Mouse (Mus musculus): Measurements from ENCODE around the gene Olfml3. TPM values are rescaled to one million over a fixed set of nuclear protein-coding genes. Genes with fewer than 3 reads are reported as not detected.

Olfml3 gene
- polyA plus RNA-seq, 1 experiment from 2014 or later: 33.8 TPM

- no peak overlapping the region for H3K27ac ChIP-seq
- peaks cover 34% of the 10 kb centered on the region for H3K36me3 ChIP-seq
- ATAC-seq (ENCODE audit: insufficient number of reproducible peaks, insufficient read depth, low FRiP score, low TSS enrichment, low read depth): no peak
- H3K4me1 ChIP-seq (replicated peaks): 0 out of 2 replicates have a peak, but pooled peaks cover 4% of the 10 kb centered on the region
- no peak overlapping the region for H3K4me2 ChIP-seq
- no peaks in the 10 kb centered on the region for H3K27me3 ChIP-seq
- no peak overlapping the region for H3K9ac ChIP-seq (replicated peaks)
- WGBS: 86% methylated on average over 9 of the region's 9 CpGs
- no peak overlapping the region for H3K4me3 ChIP-seq (replicated peaks)
- H3K9me3 ChIP-seq: no peaks in the 10 kb centered on the region
Observed at GRCm38 (mm10) chr3:103771531-103772130, 33.8 kb upstream of the Olfml3 start.

GRCm38 (mm10) chr3:103766789-103767188 is 29.0 kb upstream of the Olfml3 start:
- Histone ChIP-seq H3K4me2 (no peak overlapping the region), H3K27ac (no peak overlapping the region), H3K9me3 (no peaks in the 10 kb centered on the region), H3K9ac (replicated peaks) (no peak overlapping the region), H3K4me1 (replicated peaks) (no peaks in the 10 kb centered on the region), H3K4me3 (replicated peaks) (no peak overlapping the region), H3K36me3 (peaks cover 48% of the 10 kb centered on the region), H3K27me3 (no peaks in the 10 kb centered on the region)
- WGBS: 83% methylated on average over 3 of the region's 3 CpGs
- no peak for ATAC-seq (ENCODE audit: insufficient number of reproducible peaks, insufficient read depth, low FRiP score, low TSS enrichment, low read depth)

GRCm38 (mm10) chr3:103759261-103759970 is 21.6 kb upstream of the Olfml3 start:
- Histone ChIP-seq H3K4me3 (replicated peaks) (no peak overlapping the region), H3K9ac (replicated peaks) (no peak overlapping the region), H3K27ac (no peak overlapping the region), H3K27me3 (no peaks in the 10 kb centered on the region), H3K9me3 (no peaks in the 10 kb centered on the region), H3K36me3 (peaks cover 81% of the 10 kb centered on the region), H3K4me2 (no peak overlapping the region), H3K4me1 (replicated peaks) (no peaks in the 10 kb centered on the region)
- WGBS: 83% methylated on average over 5 of the region's 5 CpGs
- ATAC-seq (ENCODE audit: insufficient number of reproducible peaks, insufficient read depth, low FRiP score, low TSS enrichment, low read depth): no peak

GRCm38 (mm10) chr3:103758456-103758855 is 20.7 kb upstream of the Olfml3 start:
- 77% methylated on average over 7 of the region's 7 CpGs for WGBS
- Histone ChIP-seq H3K4me3 (replicated peaks) (no peak overlapping the region), H3K4me1 (replicated peaks) (no peaks in the 10 kb centered on the region), H3K36me3 (peaks cover 80% of the 10 kb centered on the region), H3K9ac (replicated peaks) (no peak overlapping the region), H3K4me2 (no peak overlapping the region), H3K27ac (no peak overlapping the region), H3K9me3 (no peaks in the 10 kb centered on the region), H3K27me3 (no peaks in the 10 kb centered on the region)
- no peak for ATAC-seq (ENCODE audit: insufficient number of reproducible peaks, insufficient read depth, low FRiP score, low TSS enrichment, low read depth)

GRCm38 (mm10) chr3:103756920-103757319 is 19.1 kb upstream of the Olfml3 start:
- Histone ChIP-seq H3K4me1 (replicated peaks) (no peaks in the 10 kb centered on the region), H3K4me2 (no peak overlapping the region), H3K27ac (no peak overlapping the region), H3K27me3 (no peaks in the 10 kb centered on the region), H3K36me3 (peaks cover 80% of the 10 kb centered on the region), H3K9me3 (no peaks in the 10 kb centered on the region), H3K9ac (replicated peaks) (no peak overlapping the region), H3K4me3 (replicated peaks) (no peak overlapping the region)
- ATAC-seq (ENCODE audit: insufficient number of reproducible peaks, insufficient read depth, low FRiP score, low TSS enrichment, low read depth): no peak
- 94% methylated on average over 2 of the region's 2 CpGs for WGBS

GRCm38 (mm10) chr3:103755351-103755750 is 17.6 kb upstream of the Olfml3 start:
- no peak for ATAC-seq (ENCODE audit: insufficient number of reproducible peaks, insufficient read depth, low FRiP score, low TSS enrichment, low read depth)
- H3K36me3 ChIP-seq: peaks cover 80% of the 10 kb centered on the region
- no peak overlapping the region for H3K4me2 ChIP-seq
- WGBS: 77% methylated on average over 3 of the region's 3 CpGs
- no peaks in the 10 kb centered on the region for H3K4me1 ChIP-seq (replicated peaks)
- no peak overlapping the region for H3K9ac ChIP-seq (replicated peaks)
- H3K27me3 ChIP-seq: no peaks in the 10 kb centered on the region
- no peak overlapping the region for H3K4me3 ChIP-seq (replicated peaks)
- H3K9me3 ChIP-seq: no peaks in the 10 kb centered on the region
- H3K27ac ChIP-seq: no peak overlapping the region

GRCm38 (mm10) chr3:103751558-103751957 is 13.8 kb upstream of the Olfml3 start:
- H3K4me2 ChIP-seq: no peak overlapping the region
- ATAC-seq (ENCODE audit: insufficient number of reproducible peaks, insufficient read depth, low FRiP score, low TSS enrichment, low read depth): no peak
- no peaks in the 10 kb centered on the region for H3K4me1 ChIP-seq (replicated peaks)
- no peak overlapping the region for H3K9ac ChIP-seq (replicated peaks)
- H3K27me3 ChIP-seq: no peaks in the 10 kb centered on the region
- no peak overlapping the region for H3K27ac ChIP-seq
- H3K36me3 ChIP-seq: peaks cover 82% of the 10 kb centered on the region
- no peak overlapping the region for H3K4me3 ChIP-seq (replicated peaks)
- 81% methylated on average over 2 of the region's 2 CpGs for WGBS
- no peaks in the 10 kb centered on the region for H3K9me3 ChIP-seq

GRCm38 (mm10) chr3:103746711-103747110 is 8.9 kb upstream of the Olfml3 start:
- peaks cover 88% of the 10 kb centered on the region for H3K36me3 ChIP-seq

GRCm38 (mm10) chr3:103745001-103745770 is 7.4 kb upstream of the Olfml3 start:
- Histone ChIP-seq H3K9ac (replicated peaks) (no peak overlapping the region), H3K4me1 (replicated peaks) (0 out of 2 replicates have a peak, but pooled peaks cover 7% of the 10 kb centered on the region), H3K27me3 (no peaks in the 10 kb centered on the region), H3K9me3 (no peaks in the 10 kb centered on the region), H3K36me3 (peaks cover 77% of the 10 kb centered on the region), H3K27ac (no peak overlapping the region), H3K4me2 (no peak overlapping the region), H3K4me3 (replicated peaks) (no peak overlapping the region)
- 86% methylated on average over 14 of the region's 14 CpGs for WGBS
- no peak for ATAC-seq (ENCODE audit: insufficient number of reproducible peaks, insufficient read depth, low FRiP score, low TSS enrichment, low read depth)

More at GRCm38 (mm10) chr3:103746711-103747110, 8.9 kb upstream of the Olfml3 start:
- no peak overlapping the region for H3K9ac ChIP-seq (replicated peaks)
- 91% methylated on average over 5 of the region's 5 CpGs for WGBS
- H3K9me3 ChIP-seq: no peaks in the 10 kb centered on the region
- no peak overlapping the region for H3K27ac ChIP-seq
- ATAC-seq (ENCODE audit: insufficient number of reproducible peaks, insufficient read depth, low FRiP score, low TSS enrichment, low read depth): no peak
- no peak overlapping the region for H3K4me2 ChIP-seq
- no peaks in the 10 kb centered on the region for H3K27me3 ChIP-seq
- H3K4me1 ChIP-seq (replicated peaks): 0 out of 2 replicates have a peak, but pooled peaks cover 4% of the 10 kb centered on the region
- no peak overlapping the region for H3K4me3 ChIP-seq (replicated peaks)

- Histone ChIP-seq H3K9me3 (no peaks in the 10 kb centered on the region), H3K4me2 (no peak overlapping the region), H3K27me3 (no peaks in the 10 kb centered on the region), H3K9ac (replicated peaks) (no peak overlapping the region), H3K4me1 (replicated peaks) (peaks cover 15% of the 10 kb centered on the region), H3K4me3 (replicated peaks) (no peak overlapping the region), H3K27ac (no peak overlapping the region), H3K36me3 (peaks cover 59% of the 10 kb centered on the region)
- no peak for ATAC-seq (ENCODE audit: insufficient number of reproducible peaks, insufficient read depth, low FRiP score, low TSS enrichment, low read depth)
- 74% methylated on average over 6 of the region's 6 CpGs for WGBS
Observed at GRCm38 (mm10) chr3:103743208-103743607, 5.4 kb upstream of the Olfml3 start.

- H3K27ac ChIP-seq: no peak overlapping the region
Observed at GRCm38 (mm10) chr3:103740342-103740741, 2.5 kb upstream of the Olfml3 start.

More at GRCm38 (mm10) chr3:103740342-103740741, 2.5 kb upstream of the Olfml3 start:
- peaks cover 31% of the 10 kb centered on the region for H3K36me3 ChIP-seq
- no peak for ATAC-seq (ENCODE audit: insufficient number of reproducible peaks, insufficient read depth, low FRiP score, low TSS enrichment, low read depth)
- H3K4me2 ChIP-seq: no peak overlapping the region
- H3K4me1 ChIP-seq (replicated peaks): peaks cover 38% of the 10 kb centered on the region
- H3K4me3 ChIP-seq (replicated peaks): no peak overlapping the region
- WGBS: 43% methylated on average over 5 of the region's 5 CpGs
- no peak overlapping the region for H3K9ac ChIP-seq (replicated peaks)
- H3K27me3 ChIP-seq: no peaks in the 10 kb centered on the region
- no peaks in the 10 kb centered on the region for H3K9me3 ChIP-seq

Data from limb, embryonic 12.5 days (tissue).